1 mouse cellular context compared by ENCODE assay signal in genomic region chr9:4311162-4311561, GRCm38 (mm10).
TF ChIP-seq lines count a peak whose summit lies in the region.

No protein-coding gene starts in this region.

TF ChIP-seq in MEL, 35 proteins besides CTCF, POLR2A, EP300 and RAD21 (continued from another document):
- no peak for TF ChIP-seq JUND (IDR thresholded peaks at IDR 0.05; ENCODE audit: low read depth, low read length)
- no peak for TF ChIP-seq MAZ (IDR thresholded peaks at IDR 0.05; ENCODE audit: low read depth, low read length)
